Mouse (Mus musculus): ENCODE measurements around the gene Pml.

- no peak for TF ChIP-seq POLR2AphosphoS5 (IDR thresholded peaks at IDR 0.05; ENCODE audit: insufficient replicate concordance, low read depth, low read length)
- no peak for TF ChIP-seq CTCF (IDR thresholded peaks at IDR 0.05; ENCODE audit: low read depth, low read length)
- TF ChIP-seq GATA1 (IDR thresholded peaks at IDR 0.05; ENCODE audit: borderline replicate concordance, low read length): no peak
Measured at GRCm38 (mm10) chr9:58295766-58296361, 46.3 kb upstream of the Pml start.

Measured in G1E (cell line).